Mouse (Mus musculus): Measurements from ENCODE around the gene Plekhg2. TPM values are rescaled to one million over a fixed set of nuclear protein-coding genes. Genes with fewer than 3 reads are reported as not detected.
"Not testable (repeated sequence)": the region's sequence is repeated elsewhere in the genome, so short reads cannot be mapped to it uniquely, and the experiment has no call there.

Plekhg2 gene
- total RNA-seq (2021) = 10 to 100 TPM; 15.0 to 15.7 TPM
- long read RNA-seq, experiment 1, partial matches to known transcripts = 3 of 5 reads
- long read RNA-seq, experiment 1, other reads (novel, unspliced or antisense) = 2 of 5 reads
- long read RNA-seq, experiment 2, partial matches to known transcripts = 4 of 4 reads
- long read RNA-seq, experiment 2, other reads (novel, unspliced or antisense) = 0 of 4 reads

- DNase-seq = peak; percentile 95
- intact Hi-C loops (cut with DNase I; ENCODE audit: low total_unique reads) = no loop called here
These were observed at the start of gene Plekhg2 for GRCm38 (mm10) chr7:28372251-28373108. Plekhg2 (minus strand) TSS chr7:28372599.

- intact Hi-C loops (cut with DNase I; ENCODE audit: low total_unique reads) = no loop called here
- DNase-seq = no peak
These were observed 47.0 kb upstream of the Plekhg2 start for GRCm38 (mm10) chr7:28419416-28419815.

DNA sequence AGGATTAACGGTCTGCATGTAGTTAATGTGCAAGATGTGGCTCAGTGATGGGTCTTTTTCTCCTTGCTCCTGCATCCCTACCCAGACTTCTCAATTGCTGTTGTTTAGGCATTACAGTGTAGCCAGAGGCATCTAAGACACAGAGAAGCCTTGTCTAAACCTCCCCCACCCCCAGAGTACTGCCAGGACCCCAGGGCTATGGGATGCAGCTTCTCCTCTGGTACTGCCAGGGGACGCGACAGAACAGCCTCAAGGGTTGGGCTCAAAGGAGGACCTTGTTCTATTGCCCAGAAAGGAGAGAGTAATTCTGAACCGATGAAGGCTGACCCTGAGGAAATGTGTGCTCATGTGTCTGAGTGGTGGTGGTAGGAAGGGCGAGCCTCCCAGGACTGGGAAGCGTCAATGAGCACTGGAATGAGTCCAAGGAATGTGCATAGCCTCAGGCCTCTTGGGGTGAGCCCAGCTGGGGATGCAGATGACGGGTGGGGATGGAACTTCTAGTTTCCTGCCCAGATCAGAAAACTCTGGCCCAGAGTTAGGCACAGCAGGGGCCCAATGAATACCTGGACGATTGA lies 45.8 kb upstream of the Plekhg2 start:
- DNase-seq = peak; percentile 78
- intact Hi-C loops (cut with DNase I; ENCODE audit: low total_unique reads) = no loop called here

DNA sequence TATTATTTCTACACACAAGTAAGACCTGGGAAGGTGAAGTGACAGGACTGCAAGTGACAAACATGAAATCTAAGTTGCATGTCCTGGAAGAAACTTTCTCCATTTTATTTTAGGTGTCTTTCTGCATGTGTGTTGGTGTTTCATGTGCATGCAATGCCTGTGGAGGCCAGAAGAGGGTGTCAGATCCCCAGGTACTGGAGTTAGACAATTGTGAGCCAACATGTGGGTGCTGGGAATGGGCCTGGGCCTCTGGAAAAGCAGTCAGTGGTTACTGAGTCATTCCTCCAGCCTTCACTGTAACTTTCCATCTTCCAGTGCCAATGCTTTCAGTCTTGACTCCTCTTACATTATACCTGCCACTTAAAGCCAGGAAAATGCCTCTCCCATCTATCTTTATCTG lies 45.0 kb upstream of the Plekhg2 start:
- intact Hi-C loops (cut with DNase I; ENCODE audit: low total_unique reads) = no loop called here
- no peak for DNase-seq

- intact Hi-C loops (cut with DNase I; ENCODE audit: low total_unique reads) = no loop called here
- no peak for DNase-seq
These were observed 40.4 kb upstream of the Plekhg2 start for GRCm38 (mm10) chr7:28412826-28413225.

DNA sequence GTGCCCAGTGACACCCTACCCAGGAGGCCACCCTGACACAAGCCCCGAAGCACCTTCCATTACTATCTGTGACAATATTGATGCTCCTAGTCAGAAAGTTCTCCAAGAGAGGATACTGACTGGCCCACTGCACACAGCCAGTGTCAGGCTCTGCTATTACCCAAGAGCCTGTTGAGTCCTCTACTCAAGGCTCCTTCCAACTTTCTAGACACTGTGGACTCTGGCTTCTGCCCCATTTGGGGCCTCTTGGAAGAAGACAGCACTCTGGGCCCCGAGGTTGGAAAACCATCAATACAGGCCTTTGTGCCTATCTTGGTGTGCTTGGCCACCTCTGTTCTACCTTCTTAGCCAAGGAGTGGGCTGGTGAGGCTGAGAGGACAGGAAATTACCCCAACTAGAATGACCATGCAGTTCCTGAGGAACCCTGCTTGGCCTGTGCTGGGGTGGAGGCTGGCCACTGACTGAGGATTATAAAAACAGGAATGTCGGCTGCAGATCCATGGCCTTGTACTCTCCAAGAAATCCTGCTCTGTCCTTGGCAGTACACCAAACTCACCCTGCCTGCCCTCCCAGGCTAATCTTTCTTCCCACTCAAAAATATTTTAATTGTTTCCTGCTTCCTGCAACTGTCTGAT lies 38.6 kb upstream of the Plekhg2 start:
- intact Hi-C loops (cut with DNase I; ENCODE audit: low total_unique reads) = no loop called here
- DNase-seq = peak; percentile 81

GRCm38 (mm10) chr7:28401942-28402341 lies 29.5 kb upstream of the Plekhg2 start:
- no peak for DNase-seq
- intact Hi-C loops (cut with DNase I; ENCODE audit: low total_unique reads) = no loop called here

- no peak for DNase-seq
- intact Hi-C loops (cut with DNase I; ENCODE audit: low total_unique reads) = no loop called here
These were observed 28.6 kb upstream of the Plekhg2 start for GRCm38 (mm10) chr7:28401030-28401429.

DNA sequence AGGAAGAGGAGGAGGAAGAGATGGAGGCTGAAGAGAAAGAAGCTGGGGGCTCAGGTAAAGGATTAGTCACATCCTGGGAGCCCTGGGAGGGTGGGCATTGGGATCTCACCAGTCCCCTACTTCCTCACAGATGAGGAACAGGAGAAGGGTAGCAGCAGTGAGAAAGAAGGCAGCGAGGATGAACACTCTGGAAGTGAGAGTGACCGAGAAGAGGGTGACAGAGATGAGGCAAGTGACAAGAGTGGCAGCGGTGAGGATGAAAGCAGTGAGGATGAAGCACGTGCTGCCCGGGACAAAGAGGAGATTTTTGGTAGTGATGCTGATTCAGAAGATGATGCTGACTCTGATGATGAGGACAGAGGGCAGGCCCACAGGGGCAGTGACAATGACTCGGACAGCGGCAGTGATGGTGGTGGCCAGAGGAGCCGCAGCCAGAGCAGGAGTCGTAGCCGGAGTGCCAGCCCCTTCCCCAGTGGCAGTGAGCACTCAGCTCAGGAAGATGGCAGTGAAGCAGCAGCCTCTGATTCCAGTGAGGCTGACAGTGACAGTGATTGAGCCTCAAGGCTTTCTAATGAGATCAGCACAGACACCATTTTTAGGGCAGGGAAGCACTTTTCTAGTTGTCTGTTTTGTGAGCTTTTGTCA lies 26.4 kb upstream of the Plekhg2 start:
- DNase-seq = no peak
- intact Hi-C loops (cut with DNase I; ENCODE audit: low total_unique reads) = no loop called here

DNA sequence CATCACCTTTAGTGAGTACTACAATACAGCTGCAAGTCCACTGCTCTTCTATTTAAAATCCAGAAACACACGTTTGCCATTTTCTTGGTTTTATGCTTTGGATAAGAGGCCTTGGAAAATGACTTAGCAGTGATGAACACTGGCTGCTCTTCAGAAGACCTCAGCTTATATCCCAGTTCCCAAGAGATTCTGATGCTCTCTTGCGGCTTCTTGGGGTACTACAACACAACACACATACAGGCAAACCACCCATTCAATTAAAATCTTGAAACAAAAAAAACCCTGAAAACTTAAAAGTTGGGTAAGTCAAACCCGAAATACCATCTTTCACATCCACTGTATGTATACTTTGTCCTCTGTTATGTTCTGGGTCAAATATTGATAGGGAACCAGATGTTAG lies 25.6 kb upstream of the Plekhg2 start:
- DNase-seq = no peak
- intact Hi-C loops (cut with DNase I; ENCODE audit: low total_unique reads) = no loop called here

DNA sequence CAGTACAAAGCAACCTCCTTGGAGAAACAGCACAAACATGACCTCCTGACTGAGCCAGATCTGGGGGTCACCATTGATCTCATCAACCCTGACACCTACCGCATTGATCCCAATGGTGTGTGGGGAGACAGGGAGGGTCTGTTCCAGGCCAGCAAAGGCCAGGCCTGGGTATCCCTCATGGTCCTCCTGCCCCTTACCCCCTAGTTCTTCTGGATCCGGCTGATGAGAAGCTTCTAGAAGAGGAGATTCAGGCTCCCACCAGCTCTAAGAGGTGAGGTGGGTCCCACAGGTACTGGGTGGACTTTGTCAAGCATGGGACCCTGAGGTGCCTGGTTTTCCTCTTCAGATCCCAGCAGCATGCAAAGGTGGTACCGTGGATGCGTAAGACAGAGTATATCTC lies 23.0 kb upstream of the Plekhg2 start:
- DNase-seq = no peak
- intact Hi-C loops (cut with DNase I; ENCODE audit: low total_unique reads) = no loop called here

GRCm38 (mm10) chr7:28393272-28393951 lies 21.0 kb upstream of the Plekhg2 start:
- intact Hi-C loops (cut with DNase I; ENCODE audit: low total_unique reads) = no loop called here
- DNase-seq = no peak

DNA sequence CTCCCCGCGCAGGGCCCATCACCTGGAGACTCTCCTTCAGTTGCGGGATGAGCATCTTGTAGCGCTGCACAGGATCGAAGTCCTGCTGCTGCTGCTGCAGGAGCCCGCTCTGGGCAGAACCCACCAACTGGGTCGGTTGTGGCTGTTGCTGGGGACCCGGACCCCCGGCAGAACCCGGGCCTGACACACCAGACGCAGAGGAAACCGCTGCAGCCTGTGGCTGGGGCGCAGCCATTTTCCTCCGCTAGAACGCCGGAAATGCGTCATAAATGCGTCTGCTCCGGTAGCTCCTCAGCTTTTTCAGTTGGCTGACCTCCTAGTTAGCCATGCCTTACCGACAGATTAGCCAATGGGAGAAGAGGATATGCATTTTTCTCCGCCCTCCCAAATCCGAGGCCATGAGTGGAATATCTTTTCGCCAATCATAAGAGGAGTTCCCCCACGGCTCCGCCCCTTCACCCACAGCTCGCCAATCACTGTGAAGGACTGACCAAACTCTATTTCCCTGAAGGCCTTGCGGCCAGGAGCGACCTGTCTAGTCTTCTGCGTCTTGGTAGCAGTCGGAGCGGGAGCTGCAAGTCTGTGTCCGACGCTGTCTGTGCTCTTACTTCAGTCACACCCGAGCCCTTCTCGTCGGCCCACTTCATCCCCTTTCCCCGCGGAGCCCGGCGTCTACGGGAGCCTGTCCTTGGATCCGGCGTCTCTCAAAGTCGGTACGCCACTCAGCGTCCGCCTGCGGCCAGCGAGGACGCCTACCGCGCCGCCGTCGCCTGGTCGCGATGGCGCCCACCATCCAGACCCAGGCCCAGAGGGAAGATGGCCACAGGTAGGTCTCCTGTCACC lies 20.3 kb upstream of the Plekhg2 start, which contains the start of the genes Med29 and Paf1:
Med29 (minus strand) TSS at position 280 of the 843 bp plus-strand sequence.
Paf1 (plus strand) TSS at position 523 of the 843 bp plus-strand sequence.
- DNase-seq = peak; percentile 96
- intact Hi-C loops (cut with DNase I; ENCODE audit: low total_unique reads) = no loop called here

- intact Hi-C loops (cut with DNase I; ENCODE audit: low total_unique reads) = no loop called here
- no peak for DNase-seq
These were observed 17.9 kb upstream of the Plekhg2 start for GRCm38 (mm10) chr7:28390331-28390730.

DNA sequence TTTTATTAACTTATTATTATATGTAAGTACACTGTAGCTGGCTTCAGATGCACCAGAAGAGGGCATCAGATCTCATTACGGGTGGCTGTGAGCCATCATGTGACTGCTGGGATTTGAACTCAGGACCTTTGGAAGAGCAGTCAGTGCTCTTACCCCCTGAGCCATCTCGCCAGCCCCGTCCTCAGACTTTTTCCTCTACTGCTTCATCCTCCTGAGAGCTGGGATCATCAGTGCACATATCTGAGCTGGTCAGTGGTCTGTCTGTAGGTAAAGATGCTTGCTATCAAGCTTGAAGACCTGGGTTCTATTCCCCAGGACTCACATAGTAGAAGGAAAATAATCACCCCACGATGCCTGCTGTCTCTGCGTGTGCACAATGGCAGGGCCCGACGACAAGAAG lies 15.0 kb upstream of the Plekhg2 start:
- intact Hi-C loops (cut with DNase I; ENCODE audit: low total_unique reads); DNase-seq: not testable (repeated sequence)

DNA sequence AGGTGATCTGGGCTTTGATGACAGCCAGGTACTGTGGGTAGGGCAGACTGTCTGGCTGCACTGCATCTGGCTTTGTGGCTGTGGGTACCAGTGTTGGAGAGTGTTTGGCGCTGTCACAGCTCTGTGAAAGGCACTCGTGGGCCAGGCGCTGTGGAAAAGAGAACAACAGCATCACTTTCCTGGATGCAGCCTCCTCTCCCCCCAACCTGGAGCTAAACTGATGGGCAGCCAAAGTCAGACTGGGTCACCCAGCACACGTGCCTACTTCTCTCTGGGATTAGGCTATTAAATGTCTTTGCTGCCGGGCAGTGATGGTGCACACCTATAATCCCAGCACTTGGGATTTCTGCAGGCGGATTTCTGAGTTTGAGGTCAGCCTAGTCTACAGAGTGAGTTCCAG lies 14.5 kb upstream of the Plekhg2 start:
- DNase-seq; intact Hi-C loops (cut with DNase I; ENCODE audit: low total_unique reads): not testable (repeated sequence)

DNA sequence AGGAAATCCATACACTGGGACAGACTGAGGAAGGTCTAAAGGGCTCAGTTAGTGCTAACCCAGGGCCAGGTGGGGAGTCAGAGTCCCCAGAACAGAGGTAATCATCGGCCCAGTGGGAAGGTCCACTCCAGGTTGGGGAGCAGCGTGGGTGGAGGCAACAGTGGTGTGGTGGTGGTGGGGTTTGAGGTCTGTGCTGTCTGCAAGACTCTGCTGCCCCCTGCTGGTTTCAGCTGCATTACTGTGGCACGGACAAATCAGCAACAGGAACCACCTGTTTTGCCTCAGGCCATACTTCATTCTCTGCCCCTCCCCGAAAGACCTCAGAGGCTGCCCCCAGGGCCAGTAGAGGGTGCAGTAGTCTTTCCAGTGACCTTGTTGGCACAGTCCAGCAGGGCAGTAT lies 14.1 kb upstream of the Plekhg2 start:
- intact Hi-C loops (cut with DNase I; ENCODE audit: low total_unique reads) = no loop called here
- peak; percentile 85 for DNase-seq

GRCm38 (mm10) chr7:28386007-28386406 lies 13.6 kb upstream of the Plekhg2 start:
- DNase-seq = no peak
- intact Hi-C loops (cut with DNase I; ENCODE audit: low total_unique reads) = no loop called here
